Mouse (Mus musculus) myocyte (in vitro differentiated cells): ENCODE results near the gene Rundc1.

Experiments
- E2F4 ChIP-seq: IDR thresholded peaks from one replicate; pipeline ENCODE4 v1.6.1; 2011; ENCODE audit warnings: mild to moderate bottlenecking, control low read depth, moderate library complexity; ENCODE audit not compliant: insufficient read depth
- MAX ChIP-seq: IDR thresholded peaks from one replicate; pipeline ENCODE4 v1.6.1; 2011; ENCODE audit warnings: low read depth, mild to moderate bottlenecking, control low read depth
- POLR2A ChIP-seq: IDR thresholded peaks from one replicate; pipeline ENCODE4 v1.6.1; 2011; ENCODE audit warnings: low read depth, mild to moderate bottlenecking, control low read depth, moderate library complexity; ENCODE audit not compliant: insufficient read length
- SRF ChIP-seq: IDR thresholded peaks from one replicate; pipeline ENCODE4 v1.6.1; 2011; ENCODE audit warnings: low read depth; ENCODE audit not compliant: control insufficient read depth, insufficient read length

- no peak for TF ChIP-seq MAX
- no peak for TF ChIP-seq POLR2A
- no peak for TF ChIP-seq SRF
- TF ChIP-seq E2F4, result no peak
Observed at GRCm38 (mm10) chr11:101442760-101443159, 17.9 kb downstream of the Rundc1 start.
